Mouse (Mus musculus) MN1 (cell line): Measurements from ENCODE around the gene Tefm.
A peak's percentile ranks its signal among the peaks of the same experiment; 100 is the strongest.

Experiments
- DNase-seq: peaks from one replicate; pipeline ENCODE4 v3.0.0-alpha.2; 2016; ENCODE audit warnings: low spot score

Gene Tefm

GRCm38 (mm10) chr11:80090555-80091164 is 51.3 kb downstream of the Tefm start:
- no peak for DNase-seq

- peak; percentile 18 for DNase-seq
These were observed 52.2 kb downstream of the Tefm start for GRCm38 (mm10) chr11:80089817-80090214.

GRCm38 (mm10) chr11:80088917-80089816 is 52.8 kb downstream of the Tefm start, which contains the start of gene Atad5:
Gene Atad5, plus strand, starts transcription at chr11:80089400.
- DNase-seq = peak; percentile 89

GRCm38 (mm10) chr11:80086844-80087243 is 55.1 kb downstream of the Tefm start:
- DNase-seq = peak; percentile 84
